Mouse (Mus musculus): ENCODE measurements around the gene Fbln2.

Gene Fbln2

DNA sequence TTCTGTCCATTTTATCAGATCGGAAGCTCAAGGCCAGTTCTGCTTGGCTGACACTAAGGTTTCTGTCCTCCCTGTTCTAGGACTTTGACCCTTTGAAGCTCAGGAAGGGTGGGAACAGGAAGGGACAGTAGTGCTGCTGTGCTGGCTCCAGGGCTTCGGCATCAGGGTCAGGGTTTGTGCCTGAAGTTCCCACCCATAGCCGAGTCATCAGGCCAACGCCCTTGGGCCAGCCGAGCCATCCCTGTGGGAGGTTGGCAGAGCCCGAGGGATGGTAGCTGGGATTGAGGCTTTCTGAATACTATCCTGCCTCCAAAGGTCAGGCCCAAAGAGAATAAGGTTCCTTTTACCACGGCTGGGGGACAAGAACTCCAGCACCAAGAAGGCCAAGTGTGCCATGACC, 70.8 kb downstream of the Fbln2 start:
- no peak for DNase-seq

DNA sequence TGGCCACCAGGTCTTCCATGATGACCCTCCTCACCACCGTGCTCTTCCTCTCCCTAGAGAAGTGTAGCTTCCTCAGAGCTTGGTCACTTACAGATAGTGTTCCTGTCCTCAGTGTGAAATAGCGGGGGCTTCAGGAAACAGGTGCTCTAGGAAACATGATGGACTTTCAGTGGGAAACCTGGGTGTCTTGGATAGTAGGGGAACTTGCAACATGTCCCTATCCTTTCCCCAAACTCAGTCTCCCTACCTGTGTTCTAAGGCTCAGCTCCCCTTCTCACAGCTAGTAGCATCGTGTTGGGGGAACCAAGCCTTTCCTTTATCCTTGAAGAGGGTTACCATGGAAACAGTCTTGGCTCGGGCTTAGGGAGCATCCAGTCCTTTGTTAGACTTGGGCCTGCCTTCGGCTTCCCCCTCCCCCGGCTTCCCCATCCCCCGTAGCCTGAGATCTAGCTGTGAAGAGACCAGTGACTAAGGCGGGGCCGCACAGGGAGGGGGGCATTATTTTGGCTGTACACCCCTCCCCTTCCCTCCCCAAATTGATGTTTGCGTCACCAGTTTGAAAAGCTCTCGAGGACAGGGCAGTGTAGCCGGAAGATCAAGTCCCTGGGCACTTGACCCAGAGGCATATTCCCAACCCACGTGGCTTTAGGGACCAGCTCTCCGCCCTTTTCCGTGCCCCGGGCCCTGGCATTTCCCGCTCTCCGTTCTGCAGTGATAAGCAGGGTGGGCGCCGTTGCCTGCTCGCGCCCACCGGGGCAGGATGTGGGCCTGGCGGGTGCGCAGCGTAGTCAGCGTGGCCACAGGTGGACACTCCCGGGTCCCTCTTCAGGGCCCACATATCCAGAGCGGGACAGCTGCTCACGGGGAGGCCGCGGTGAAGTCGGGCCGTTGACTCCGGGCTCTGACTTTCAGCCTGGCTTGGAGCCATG, 72.5 kb downstream of the Fbln2 start:
- no peak for DNase-seq

DNA sequence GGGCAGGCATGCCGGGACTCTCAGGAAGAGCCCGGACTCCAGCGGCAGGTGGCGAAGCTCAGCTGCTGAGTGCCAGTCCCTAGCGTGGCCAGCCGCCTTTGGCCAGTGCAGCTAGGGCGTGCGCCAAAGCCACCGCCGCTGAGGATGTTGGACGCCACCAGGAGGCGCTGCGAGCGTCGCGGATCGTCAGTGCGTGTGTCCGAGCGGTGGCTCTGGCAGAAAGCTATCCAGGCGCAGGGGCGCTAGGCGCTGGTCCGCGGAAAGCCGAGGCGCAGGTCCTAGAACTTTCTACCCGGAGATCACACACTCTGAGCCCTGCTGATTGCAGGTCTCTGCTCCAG, 73.2 kb downstream of the Fbln2 start:
- peak; percentile 77 for DNase-seq

DNA sequence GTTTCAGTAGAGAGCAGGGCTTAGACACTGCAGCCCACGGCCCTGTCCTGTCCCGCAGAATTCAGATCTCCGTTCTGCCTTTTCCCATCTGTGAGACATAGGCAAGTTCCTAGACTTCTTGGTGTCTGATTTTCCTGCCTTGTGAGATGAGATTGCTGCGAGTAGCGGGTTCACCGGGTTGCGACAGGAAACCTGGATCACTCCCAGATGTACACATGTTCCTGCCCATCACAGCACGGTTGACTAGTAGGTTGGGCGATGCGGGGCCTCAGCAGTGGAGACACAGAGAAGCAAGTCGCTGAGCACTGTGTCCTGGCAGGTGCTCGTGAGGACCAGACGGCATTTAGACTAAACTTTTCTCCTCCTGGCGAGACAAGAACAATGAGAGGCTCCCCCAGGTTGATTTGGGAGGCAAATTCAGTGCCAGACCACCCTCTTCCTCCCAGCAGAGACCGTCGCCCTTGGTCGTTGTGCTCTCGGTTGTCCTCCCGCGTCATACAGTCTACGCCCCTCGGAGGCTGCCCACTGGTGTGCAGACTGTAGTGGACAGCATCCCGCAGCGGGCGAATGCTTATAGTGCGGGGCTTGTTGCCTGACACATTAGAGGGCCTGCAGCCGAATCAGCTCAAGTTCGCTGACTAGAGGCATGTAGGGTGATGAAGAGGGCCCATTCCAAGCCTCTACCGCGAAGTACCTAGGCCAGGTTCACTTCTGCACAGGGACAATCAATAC, 73.7 kb downstream of the Fbln2 start:
- DNase-seq: no peak

DNA sequence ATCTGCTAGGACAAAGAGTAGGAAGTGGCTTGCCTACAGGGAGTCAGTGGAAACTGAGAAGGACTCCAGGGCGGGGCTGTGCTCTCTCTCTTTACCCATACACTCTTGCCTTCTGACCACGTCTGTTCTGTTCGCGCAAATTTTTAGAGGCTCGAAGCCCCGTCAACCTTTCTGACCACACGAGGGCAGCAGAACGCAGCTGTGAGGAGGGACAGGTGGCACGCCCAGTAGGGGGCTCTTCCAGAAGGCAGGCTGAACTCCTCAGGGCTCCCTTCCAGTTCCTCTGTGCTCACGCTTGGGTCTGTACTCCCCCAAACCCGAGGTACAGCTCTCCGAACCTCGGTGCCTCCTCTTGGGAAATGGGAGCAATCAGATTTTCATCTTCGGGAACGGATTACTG, 74.4 kb downstream of the Fbln2 start:
- peak; percentile 81 for DNase-seq

DNA sequence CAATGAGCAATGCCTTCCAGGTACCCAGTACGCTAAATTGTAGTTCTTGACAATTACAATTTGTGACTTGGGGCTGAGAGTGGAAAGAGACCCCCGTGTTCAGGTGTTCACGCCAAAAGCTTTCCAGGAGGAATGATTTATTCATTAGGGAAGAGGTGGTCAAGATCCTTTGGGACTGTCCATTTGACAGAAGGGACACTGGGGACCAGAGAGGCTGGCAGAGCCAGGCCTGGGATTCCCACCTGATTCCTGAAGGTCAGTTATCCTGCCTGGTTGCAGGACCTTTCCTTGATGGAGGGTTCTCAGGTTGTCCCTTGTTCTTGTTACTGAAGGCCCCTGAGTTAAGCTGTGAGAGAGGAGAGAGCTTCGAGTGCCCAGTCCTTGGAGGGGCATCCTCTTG, 74.9 kb downstream of the Fbln2 start:
- DNase-seq: no peak

DNA sequence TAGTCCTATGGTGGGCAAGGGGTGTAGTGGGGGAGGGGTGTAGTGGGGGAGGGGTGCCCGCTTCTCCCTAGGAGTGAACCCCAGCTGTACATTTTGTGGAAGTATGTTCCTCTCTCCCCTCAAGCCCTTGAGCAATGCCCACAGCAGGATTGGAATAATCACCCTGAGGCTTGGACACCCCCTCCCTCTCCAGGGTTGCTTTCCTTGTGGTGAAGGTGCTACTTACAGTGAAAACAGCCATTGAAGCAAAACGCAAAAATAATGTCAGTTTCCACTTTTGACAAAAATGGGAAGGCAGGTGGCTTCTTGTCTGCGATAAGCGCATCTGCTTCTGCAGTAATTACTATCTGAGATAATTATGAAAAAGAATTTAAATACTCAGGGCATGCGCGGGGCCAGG, 75.4 kb downstream of the Fbln2 start:
- no peak for DNase-seq

DNA sequence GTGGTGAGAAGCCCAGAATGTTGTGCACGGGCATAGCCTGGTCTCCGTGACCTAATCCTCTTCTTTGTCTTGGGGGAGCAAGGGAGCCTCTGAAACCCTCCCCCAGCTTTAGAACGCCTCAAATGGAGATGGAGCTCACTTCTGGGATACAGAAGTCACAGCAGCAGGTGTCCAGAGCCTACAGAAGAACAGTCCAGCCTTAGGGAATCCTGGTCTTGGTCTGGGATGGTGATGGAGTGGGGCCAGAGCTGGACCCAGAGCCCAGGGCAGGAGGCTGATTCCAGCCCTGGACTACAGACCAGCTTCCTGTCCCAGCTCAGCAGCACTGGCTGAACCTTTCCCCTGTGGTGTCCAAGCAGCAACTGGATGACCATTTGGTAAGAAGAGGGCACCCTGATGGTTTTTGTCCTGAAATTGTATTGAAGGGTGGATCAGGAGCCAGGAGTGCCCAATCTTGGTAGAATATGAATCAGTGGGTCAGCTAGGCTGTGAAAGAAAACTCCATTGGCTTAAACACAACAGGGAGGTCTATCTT, 76.1 kb downstream of the Fbln2 start:
- DNase-seq: no peak

DNA sequence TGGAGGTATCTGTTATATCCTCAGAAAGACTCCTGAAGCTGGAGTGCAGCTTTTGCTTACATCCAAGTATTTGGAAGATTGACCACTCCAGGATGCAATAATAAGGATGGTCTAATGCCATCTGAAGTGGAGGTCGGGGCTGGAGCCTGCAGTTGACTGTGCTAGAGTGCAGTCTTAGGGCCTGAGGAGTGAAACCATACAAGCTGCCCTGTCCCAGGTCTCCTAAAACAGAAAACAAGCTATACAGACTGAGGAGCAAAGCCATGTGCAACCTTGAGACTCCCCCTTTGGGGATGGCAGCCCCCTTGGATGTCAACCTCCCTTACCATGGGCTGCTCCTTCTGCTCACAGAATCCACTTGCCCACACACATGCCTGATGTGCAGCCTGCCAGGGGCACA, 76.7 kb downstream of the Fbln2 start:
- DNase-seq: no peak

DNA sequence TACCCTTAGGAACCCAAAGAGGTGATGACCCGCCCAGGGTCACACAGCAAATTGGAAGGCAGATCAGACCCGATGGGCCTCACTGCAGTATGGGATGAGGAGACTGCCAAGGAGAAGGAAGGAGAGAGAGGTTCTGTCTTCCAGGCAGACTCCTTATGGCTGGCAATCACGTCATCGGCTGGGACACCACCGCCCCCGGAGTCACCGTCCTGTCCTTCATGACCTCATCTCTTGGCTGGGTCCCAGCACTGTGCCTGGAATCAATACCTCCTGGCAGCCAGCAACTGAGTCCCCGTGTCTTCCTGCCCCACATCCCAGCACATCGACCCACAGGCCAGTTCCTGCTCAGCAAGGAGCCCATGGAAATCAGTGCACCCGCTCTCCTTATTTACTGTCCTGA, 78.7 kb downstream of the Fbln2 start:
- DNase-seq: no peak

DNA sequence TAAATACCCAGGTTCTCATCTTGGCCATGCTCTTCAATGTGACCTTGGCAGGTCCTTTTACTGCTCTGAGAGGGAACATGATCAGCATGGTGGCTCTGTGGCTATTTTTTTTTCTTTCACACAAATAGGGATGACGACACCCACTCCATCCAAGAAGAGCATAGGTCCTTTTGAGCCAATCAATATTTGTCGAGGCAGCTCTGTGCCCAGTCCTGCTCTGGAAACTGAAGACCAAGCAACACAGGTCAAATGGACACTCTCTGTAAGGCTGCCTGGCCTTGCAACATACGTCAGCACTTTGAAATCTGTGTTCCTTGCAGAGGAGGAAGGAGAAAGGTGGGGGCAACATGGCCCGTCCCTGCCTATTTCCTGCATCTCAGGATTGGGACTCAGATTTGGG, 83.2 kb downstream of the Fbln2 start:
- no peak for DNase-seq

DNA sequence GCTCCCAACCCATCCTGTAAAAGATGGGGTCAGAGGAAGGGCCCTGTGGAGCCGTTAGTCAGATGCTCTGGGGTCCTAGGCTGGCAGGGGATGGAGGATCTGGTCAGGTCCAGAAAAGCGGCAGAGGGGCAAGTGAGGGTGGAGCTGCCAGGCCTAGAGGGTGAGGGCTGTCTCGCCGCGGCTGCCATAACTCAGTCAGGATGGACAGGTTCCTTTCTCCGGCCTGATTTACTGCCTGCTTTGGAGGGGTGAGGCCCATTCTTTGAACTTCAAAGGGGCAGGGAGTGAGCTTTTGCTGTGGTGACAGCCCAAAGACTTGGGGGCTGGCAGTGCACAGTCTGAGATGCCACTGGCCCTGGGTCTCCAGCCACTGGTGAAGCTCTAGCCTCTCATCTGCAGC, 86.6 kb downstream of the Fbln2 start:
- DNase-seq: no peak

DNA sequence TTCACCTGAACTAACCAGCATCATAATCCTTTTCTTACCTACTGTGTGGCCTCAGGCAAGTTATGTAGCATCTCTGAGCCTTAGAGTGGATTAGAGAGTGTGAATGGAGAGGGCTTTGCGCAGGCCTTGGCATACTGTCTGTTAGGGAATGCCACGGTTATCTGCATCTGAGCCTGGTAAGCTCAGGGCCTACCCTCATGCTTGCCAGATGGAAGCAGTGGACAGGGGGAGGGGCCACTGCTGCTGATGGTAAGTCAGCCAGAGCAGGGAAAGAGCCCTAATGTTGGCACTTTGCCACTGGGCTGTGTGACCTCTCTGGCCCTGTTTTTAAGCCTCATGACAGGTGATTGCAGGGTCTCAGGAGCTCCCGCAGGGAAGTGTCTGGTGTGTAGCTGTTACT, 87.8 kb downstream of the Fbln2 start:
- no peak for DNase-seq

DNA sequence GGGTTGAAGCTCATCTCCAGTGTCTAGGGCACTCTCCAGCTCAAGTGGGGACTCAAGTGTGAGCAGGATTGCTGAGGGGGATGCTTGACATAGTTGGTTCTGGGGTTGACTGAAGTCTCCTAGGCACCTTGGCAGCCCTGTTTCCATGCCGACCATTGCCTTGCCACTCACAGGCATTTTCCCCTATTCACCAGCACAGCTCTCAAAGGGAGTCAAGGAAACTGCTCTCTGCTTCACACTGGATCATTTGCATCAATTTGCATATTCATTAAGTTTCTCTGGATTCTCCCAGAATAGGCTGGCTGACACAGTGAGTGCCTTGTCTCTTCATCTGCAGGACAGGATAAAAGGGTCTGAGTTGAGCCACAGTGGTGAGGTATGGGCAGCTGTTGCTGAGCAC, 89.6 kb downstream of the Fbln2 start:
- DNase-seq: peak; percentile 78

DNA sequence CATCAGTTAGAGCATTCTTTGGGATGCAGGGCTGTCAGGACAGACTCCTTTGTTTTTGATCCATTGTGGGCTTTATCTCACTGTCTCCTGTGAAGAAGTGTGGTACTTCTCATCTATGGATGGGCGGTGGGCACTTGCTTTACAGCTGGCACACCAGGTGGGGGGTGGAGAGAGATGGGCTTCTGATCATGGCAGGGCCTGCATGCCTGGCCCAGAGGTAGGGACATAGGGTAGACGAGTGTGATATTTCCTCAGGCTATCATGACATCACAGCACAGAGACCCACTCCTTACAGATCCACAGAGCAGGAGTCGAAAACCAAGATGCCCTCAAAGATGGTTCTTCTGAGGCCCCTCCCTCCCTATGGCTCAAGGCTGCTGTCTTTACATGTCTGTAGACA, 90.1 kb downstream of the Fbln2 start:
- DNase-seq: no peak

DNA sequence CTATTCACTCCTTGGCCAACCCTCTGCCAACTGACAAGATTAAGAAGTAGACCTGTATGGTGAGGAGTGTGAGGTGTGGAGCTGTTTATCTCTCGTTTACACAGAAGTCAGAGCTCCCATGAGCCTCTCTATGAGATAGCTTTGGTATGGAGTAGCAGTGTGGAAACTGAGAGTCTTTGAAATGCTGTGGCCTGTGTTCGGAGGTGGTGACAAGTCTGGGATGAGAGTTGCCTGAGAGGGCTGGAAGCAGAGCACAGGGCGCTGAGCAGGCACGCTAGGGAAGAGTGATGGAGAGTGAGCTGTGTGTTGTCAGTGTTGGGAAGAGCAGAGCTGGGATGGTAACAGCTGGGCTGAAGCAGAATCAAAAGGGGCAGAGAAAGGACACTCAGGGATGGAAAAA, 91.9 kb downstream of the Fbln2 start:
- no peak for DNase-seq

DNA sequence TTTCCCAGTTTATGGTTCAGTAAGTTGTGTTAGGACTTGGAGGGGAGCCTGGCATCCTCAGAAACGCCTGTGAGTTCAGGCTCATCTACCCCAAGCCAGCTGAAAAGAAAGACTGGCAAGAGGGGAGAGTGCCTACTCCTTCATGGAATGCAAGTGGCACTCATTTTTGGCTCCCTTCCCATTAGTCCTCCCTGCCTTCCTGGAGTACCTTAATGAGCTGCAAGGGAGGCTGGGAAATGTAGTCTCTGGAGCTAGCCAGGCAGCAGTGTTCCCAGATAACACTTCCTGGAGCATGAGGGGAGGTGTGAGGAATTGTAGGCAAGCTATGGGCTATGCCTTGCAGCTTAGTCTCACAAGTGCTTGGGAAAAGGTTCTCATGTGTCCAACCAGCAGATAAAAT, 95.7 kb downstream of the Fbln2 start:
- DNase-seq: no peak

DNA sequence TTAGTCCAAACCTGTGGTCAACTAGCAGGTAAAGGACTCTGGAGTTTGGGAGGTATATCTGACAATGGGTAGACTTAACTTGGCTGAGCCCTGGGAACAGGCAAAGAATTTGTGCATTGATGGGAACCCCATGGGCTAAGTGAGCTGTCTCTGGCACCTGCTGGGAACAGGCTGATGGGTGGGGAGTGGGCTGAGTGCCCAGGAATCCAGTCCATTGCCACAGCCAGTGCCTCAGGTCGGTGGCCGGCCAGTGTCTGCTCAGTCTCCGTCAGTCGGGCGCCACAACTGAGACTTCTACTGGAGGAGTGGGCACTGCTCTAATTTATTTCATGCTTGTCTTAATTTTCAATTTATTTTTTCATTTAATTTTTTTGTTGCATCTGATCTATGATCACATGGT, 98.9 kb downstream of the Fbln2 start:
- no peak for DNase-seq

DNA sequence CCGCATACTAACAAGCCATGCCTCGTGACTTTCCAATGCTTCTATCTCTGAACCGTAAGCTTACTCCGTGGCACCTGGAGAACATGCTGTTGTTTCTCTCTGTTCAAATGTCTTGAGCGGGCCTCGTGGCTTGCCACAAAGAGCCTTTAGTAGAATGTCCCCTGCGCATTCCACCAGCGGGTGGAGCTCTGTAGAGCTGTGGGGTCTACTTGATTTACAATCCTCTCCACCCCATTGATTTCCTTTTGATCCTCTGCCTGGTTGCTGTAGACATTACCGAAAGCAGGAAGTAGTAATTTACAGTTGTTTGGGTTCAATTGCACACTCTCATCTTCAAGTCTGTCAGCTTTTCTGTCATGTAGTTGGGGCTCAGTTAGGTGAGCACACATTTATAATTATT, 100.2 kb downstream of the Fbln2 start:
- no peak for DNase-seq
